Comparison of ENCODE assay signal across 9 mouse cellular contexts in the genomic region with DNA sequence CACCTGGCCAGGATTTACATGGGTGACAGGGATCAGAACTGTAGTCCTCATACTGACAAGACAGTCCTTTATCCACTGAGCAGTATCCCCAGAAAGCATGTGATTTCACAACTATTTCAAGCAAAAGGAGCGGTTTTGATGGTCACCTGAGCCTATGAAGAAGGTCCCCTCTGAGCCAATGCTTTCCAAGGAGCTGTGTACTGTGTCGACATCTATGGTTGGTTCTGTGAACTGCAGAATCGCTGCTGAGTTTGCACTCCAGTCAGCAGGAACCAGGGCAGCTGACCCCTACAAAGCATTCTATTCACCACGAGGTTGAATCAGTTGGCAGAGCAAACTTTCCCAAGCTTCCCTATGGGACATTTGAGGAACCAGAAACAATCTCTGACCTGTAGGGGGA. TPM values are rescaled to one million over a fixed set of nuclear protein-coding genes. Genes with fewer than 3 reads are reported as not detected.
DNase-seq lines count a peak whose midpoint lies in the region; TF ChIP-seq lines count a peak whose summit lies in the region.
"Had no signal": no experiment of that assay in that cellular context is flagged by ENCODE, and none has a peak within 500 bp of the region (broad histone marks: within the 10 kb centered on the region; RNA-seq: fewer than 3 reads in every experiment).

No protein-coding gene starts in this region.

- peak; percentile 13 to 63 for DNase-seq in adrenal gland, adult (ENCODE audit: inconsistent age in 2 of 2, low spot score in 1 of 2)
- no peak for DNase-seq in adrenal gland, postnatal 4 days (ENCODE audit: low spot score in 2 of 2)
- DNase-seq in testis, postnatal 14 days (ENCODE audit: low spot score), result no peak
- DNase-seq in frontal cortex, postnatal 36 days (ENCODE audit: low spot score in 2 of 2), result peak; percentile 34 to 61
- peak; percentile 27 to 52 for DNase-seq in left cerebral cortex, postnatal 10 days (ENCODE audit: extremely low spot score in 1 of 2, low spot score in 2 of 2)
- peak; percentile 84 for DNase-seq in retina, embryonic 14.5 days (ENCODE audit: low spot score)
- no peak for DNase-seq in gastrocnemius, postnatal 10 days

- H3K36me3 ChIP-seq in testis, adult 2 months (ENCODE audit: control insufficient read depth, insufficient read depth, low read length), result no peaks in the 10 kb centered on the region
- H3K36me3 ChIP-seq: heart, embryonic 13.5 days had no signal

- TF ChIP-seq CTCF in testis, adult 2 months (IDR thresholded peaks at IDR 0.05; ENCODE audit: control insufficient read depth, insufficient read depth, insufficient replicate concordance, low read depth, low read length), result peak; percentile 49; the same call in 1 of the 2 replicates

- intact Hi-C loops in left cerebral cortex, postnatal 10 days (cut with DNase I), result loop anchor here (5.0 kb wide), 2 partner anchors 172 to 562 kb away; no protein-coding TSS in a partner anchor

- TF ChIP-seq POLR2A in testis, adult 2 months (IDR thresholded peaks at IDR 0.05; ENCODE audit: control insufficient read depth, low read depth, low read length), result no peak

- no peak overlapping the region for H3K4me3 ChIP-seq in testis, adult 2 months (ENCODE audit: control insufficient read depth, low read depth, low read length)
- H3K4me3 ChIP-seq: heart, embryonic 13.5 days had no signal

- peaks cover 7% of the 10 kb centered on the region; the same call in 1 of the 2 replicates for H3K4me1 ChIP-seq in testis, adult 2 months (ENCODE audit: control insufficient read depth, insufficient read depth, low read length)
- H3K4me1 ChIP-seq: heart, embryonic 13.5 days had no signal

- H3K27ac ChIP-seq in testis, adult 2 months (ENCODE audit: control insufficient read depth, insufficient read depth, low read depth, low read length), result no peak overlapping the region
- H3K27ac ChIP-seq: heart, embryonic 13.5 days had no signal

- no peaks in the 10 kb centered on the region for H3K27me3 ChIP-seq in testis, adult 2 months (ENCODE audit: control insufficient read depth, insufficient read depth, low read length)

RNA-seq across cellular contexts. Expression of gene Spaca7, which starts 8.5 kb away (rescaled TPM):
- total RNA-seq in adrenal gland, postnatal 4 days (2021), result not detected
- polyA plus RNA-seq in testis, adult 2 months (2012; rRNA removed), result 101 and 184 TPM in 2 replicates
- not detected for total RNA-seq in left cerebral cortex, postnatal 10 days (2021)
- not detected for total RNA-seq in gastrocnemius, postnatal 10 days (2021)
- polyA plus RNA-seq: heart, embryonic 13.5 days had no signal

Comparison
In these comparisons a context has a peak if more than half of its experiments do, and no peak if none do; other contexts are left out.
1. DNase-seq: peak in adrenal gland, adult (2 of 2), frontal cortex, postnatal 36 days (2 of 2), left cerebral cortex, postnatal 10 days (2 of 2) and retina, embryonic 14.5 days (single experiment); none in adrenal gland, postnatal 4 days (0 of 2), testis, postnatal 14 days (single experiment) and gastrocnemius, postnatal 10 days (single experiment).